Mouse (Mus musculus) midbrain, embryonic 16.5 days (tissue): Measurements from ENCODE around the gene Wdr18. TPM values are rescaled to one million over a fixed set of nuclear protein-coding genes. Genes with fewer than 3 reads are reported as not detected.
A peak's percentile ranks its signal among the peaks of the same experiment; 100 is the strongest.

ENCODE experiments used
- ATAC-seq: fragments of 200-750 bp; cut with Nextera tagmentation; 2 replicates; pipeline ENCODE4 v1.8.0; 2017; ENCODE audit warnings: moderate TSS enrichment
- H3K27ac ChIP-seq: fragments of 300-500 bp; sonication (generic); 2 replicates; pipeline ENCODE4 v1.5.1; 2014; ENCODE audit warnings: mild to moderate bottlenecking, low read length, mixed read lengths
- H3K27me3 ChIP-seq: fragments of 300-500 bp; sonication (generic); 2 replicates; pipeline ENCODE4 v1.6.1; 2014; ENCODE audit warnings: low read depth, low read length, mixed read lengths; ENCODE audit not compliant: control insufficient read depth, insufficient read depth
- H3K36me3 ChIP-seq: fragments of 300-500 bp; sonication (generic); 2 replicates; pipeline ENCODE4 v1.6.1; 2014; ENCODE audit warnings: mild to moderate bottlenecking, low read length, moderate library complexity, mixed read lengths; ENCODE audit not compliant: control insufficient read depth, insufficient read depth
- H3K4me1 ChIP-seq: fragments of 300-500 bp; sonication (generic); 2 replicates; pipeline ENCODE4 v1.6.1; 2014; ENCODE audit warnings: mild to moderate bottlenecking, low read length, mixed read lengths; ENCODE audit not compliant: control insufficient read depth, insufficient read depth
- H3K4me2 ChIP-seq: fragments of 300-500 bp; sonication (generic); 2 replicates; pipeline ENCODE4 v1.6.1; 2014; ENCODE audit warnings: mild to moderate bottlenecking, low read length, mixed read lengths
- H3K4me3 ChIP-seq: fragments of 300-500 bp; sonication (generic); 2 replicates; pipeline ENCODE4 v1.5.1; 2014; ENCODE audit warnings: low read depth, mild to moderate bottlenecking, low read length, moderate library complexity, mixed read lengths
- H3K9ac ChIP-seq: fragments of 300-500 bp; sonication (generic); 2 replicates; pipeline ENCODE4 v1.6.1; 2014; ENCODE audit warnings: low read depth, low read length, mixed read lengths
- H3K9me3 ChIP-seq: fragments of 300-500 bp; sonication (generic); replicated peaks from 2 replicates; pipeline ENCODE4 v1.6.1; 2014; ENCODE audit warnings: mild to moderate bottlenecking, low read length, mixed read lengths; ENCODE audit not compliant: control insufficient read depth, poor library complexity, severe bottlenecking
- WGBS: fragments of 180-500 bp; shearing (Covaris S2); extraction: QIAGEN DNeasy Blood & Tissue Kit; methylation state at CpG from one replicate; pipeline ENCODE4 v1.1.7; 2014; 5-methylcytosine and 5-hydroxymethylcytosine counted together
- polyA plus RNA-seq: library from polyadenylated mRNA; unstranded; fragments of >200 nt; fragmentation: Nextera tagmentation; extraction: Ambion mirVana; gene quantifications from 2 replicates; pipeline ENCODE4 v1.2.1, GENCODE M21; 2015

Wdr18 gene
- polyA plus RNA-seq, 1 experiment from 2014 or later = 89.4 TPM

DNA sequence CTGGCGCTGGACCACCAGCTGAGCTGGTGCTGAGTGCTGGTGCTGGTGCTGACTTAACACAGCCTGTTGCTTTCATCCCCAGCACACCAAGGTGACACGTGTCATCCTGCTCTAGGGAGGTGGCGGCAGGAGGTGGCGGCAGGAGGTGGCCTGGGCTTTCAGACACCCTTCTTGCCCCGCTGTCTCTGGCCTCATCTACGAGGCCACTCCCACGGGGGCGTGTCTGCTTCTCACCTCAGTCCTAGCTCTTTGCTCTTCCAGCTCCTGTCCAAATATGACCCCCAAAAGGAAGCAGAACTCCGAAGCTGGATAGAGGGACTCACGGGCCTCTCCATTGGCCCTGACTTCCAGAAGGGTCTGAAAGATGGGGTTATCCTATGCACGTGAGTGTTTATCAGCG lies 31.1 kb downstream of the Wdr18 start:
- ATAC-seq = no peak

DNA sequence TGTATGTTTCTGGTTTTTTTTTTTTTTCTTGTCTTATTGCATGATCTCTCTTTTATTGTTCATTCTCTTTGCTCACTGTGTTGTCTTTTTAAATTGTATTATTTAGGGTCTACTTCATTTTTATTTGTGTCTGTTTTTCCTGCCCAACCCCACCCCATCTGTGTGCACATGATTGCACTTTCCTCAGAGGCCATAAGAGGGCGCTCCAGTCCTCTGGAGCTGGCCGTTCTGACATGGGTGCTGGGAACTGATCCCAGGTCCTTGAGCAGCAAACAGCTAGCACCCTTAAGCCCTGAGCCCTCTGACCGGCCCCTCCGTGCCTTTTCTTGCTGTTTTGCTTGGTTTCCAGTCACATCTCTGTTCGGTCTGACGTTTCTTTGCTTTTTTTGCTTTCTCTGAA lies 31.6 kb downstream of the Wdr18 start:
- no peak overlapping the region for H3K9ac ChIP-seq
- no peaks in the 10 kb centered on the region for H3K36me3 ChIP-seq
- H3K27me3 ChIP-seq = peaks cover 29% of the 10 kb centered on the region
- H3K4me1 ChIP-seq = peaks cover 12% of the 10 kb centered on the region
- H3K4me3 ChIP-seq = no peak overlapping the region
- no peak for ATAC-seq
- no peak overlapping the region for H3K27ac ChIP-seq
- H3K4me2 ChIP-seq = no peak overlapping the region
- WGBS = 86% methylated on average over 6 of the region's 6 CpGs
- H3K9me3 ChIP-seq = 0 out of 2 replicates have a peak, but pooled peaks cover 2% of the 10 kb centered on the region

More for the DNA sequence above, 31.1 kb downstream of the Wdr18 start:
- H3K4me3 ChIP-seq = no peak overlapping the region
- no peak overlapping the region for H3K27ac ChIP-seq
- no peaks in the 10 kb centered on the region for H3K36me3 ChIP-seq
- WGBS = 52% methylated on average over 12 of the region's 12 CpGs
- H3K9ac ChIP-seq = no peak overlapping the region
- peaks cover 29% of the 10 kb centered on the region for H3K27me3 ChIP-seq
- no peak overlapping the region for H3K4me2 ChIP-seq
- H3K9me3 ChIP-seq = 0 out of 2 replicates have a peak, but pooled peaks cover 2% of the 10 kb centered on the region
- peaks cover 17% of the 10 kb centered on the region for H3K4me1 ChIP-seq

DNA sequence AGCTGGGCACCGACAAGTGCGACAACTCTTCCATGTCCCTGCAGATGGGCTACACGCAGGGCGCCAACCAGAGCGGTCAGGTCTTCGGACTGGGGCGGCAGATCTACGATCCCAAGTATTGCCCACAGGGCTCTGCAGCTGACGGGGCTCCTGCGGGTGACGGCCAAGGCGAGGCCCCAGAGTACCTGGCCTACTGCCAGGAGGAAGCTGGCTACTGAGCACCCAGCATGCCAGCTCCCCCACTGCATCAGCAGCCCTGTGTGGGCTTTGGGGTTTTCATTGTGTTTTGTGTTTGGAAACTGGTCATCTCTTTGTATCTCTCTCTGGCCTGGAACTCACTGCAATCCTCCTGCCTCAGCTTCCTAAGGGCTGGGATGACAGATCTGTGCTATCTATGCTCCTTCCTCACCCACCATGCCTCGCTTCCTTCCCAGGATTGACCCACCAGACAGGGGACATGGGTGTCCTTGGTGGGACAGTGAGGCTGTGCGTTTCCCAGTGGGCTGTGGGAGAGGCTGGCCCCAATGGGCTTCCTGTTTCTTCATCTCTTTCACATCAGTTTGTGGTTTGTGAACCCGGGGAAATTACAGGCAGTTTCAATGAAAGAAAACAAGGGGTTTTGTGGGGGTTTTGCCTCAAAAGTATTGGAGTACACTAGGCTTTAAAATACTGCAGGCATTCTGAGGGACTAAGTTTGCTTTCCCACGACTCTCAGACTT lies 34.6 kb downstream of the Wdr18 start:
- Histone ChIP-seq H3K27me3 (peaks cover 11% of the 10 kb centered on the region), H3K36me3 (no peaks in the 10 kb centered on the region)
- WGBS = 81% methylated on average over 16 of the region's 16 CpGs

DNA sequence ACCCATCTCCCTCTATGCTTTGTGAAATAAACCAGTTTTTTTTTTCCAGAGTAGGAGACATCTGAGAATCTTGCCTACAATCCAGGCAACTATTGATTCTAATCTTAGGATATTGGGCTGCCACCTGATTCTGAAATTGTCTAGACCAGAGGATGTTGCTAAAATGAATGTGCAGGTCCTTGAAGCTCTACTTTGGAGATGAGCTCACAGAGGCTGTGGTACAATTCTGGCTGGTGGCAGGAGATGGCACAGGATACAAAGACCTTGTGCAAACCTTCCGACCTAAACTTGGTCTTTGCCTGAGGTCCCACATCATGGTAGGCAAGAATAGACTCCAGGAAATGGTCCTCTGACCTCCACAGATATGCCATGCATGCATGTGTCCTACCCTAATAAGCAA lies 35.7 kb downstream of the Wdr18 start:
- no peak overlapping the region for H3K27ac ChIP-seq
- peaks cover 4% of the 10 kb centered on the region for H3K27me3 ChIP-seq
- H3K9me3 ChIP-seq = 0 out of 2 replicates have a peak, but pooled peaks cover 2% of the 10 kb centered on the region
- no peak overlapping the region for H3K9ac ChIP-seq
- ATAC-seq = no peak
- no peaks in the 10 kb centered on the region for H3K36me3 ChIP-seq
- no peak overlapping the region for H3K4me3 ChIP-seq
- peaks cover 6% of the 10 kb centered on the region for H3K4me1 ChIP-seq
- H3K4me2 ChIP-seq = no peak overlapping the region
- WGBS = 96% methylated on average over 1 of the region's 1 CpGs

More for the DNA sequence above, 34.6 kb downstream of the Wdr18 start:
- no peak overlapping the region for H3K4me2 ChIP-seq
- H3K9me3 ChIP-seq = 0 out of 2 replicates have a peak, but pooled peaks cover 2% of the 10 kb centered on the region
- peaks cover 6% of the 10 kb centered on the region for H3K4me1 ChIP-seq
- no peak for ATAC-seq
- no peak overlapping the region for H3K4me3 ChIP-seq
- H3K9ac ChIP-seq = no peak overlapping the region
- H3K27ac ChIP-seq = no peak overlapping the region

- H3K36me3 ChIP-seq = no peaks in the 10 kb centered on the region
- WGBS = under 1% methylated on average over 34 of the region's 34 CpGs
- peak within 1 kb of the TSS; percentile 31 for H3K27ac ChIP-seq
- H3K9ac ChIP-seq = peak within 1 kb of the TSS; percentile 53
- peaks cover 2% of the 10 kb centered on the region; the same call in 1 of the 2 replicates for H3K27me3 ChIP-seq
- H3K4me1 ChIP-seq = peaks cover 6% of the 10 kb centered on the region
- peak within 1 kb of the TSS; percentile 45 for H3K4me3 ChIP-seq
- peak; percentile 91 for ATAC-seq
- 0 out of 2 replicates have a peak, but pooled peaks cover 2% of the 10 kb centered on the region for H3K9me3 ChIP-seq
- H3K4me2 ChIP-seq = peak within 1 kb of the TSS; percentile 65
Measured at GRCm38 (mm10) chr10:79996272-79997033, 36.5 kb downstream of the Wdr18 start, which contains the start of gene Abca7. Gene Abca7 (plus strand): TSS chr10:79996494.

DNA sequence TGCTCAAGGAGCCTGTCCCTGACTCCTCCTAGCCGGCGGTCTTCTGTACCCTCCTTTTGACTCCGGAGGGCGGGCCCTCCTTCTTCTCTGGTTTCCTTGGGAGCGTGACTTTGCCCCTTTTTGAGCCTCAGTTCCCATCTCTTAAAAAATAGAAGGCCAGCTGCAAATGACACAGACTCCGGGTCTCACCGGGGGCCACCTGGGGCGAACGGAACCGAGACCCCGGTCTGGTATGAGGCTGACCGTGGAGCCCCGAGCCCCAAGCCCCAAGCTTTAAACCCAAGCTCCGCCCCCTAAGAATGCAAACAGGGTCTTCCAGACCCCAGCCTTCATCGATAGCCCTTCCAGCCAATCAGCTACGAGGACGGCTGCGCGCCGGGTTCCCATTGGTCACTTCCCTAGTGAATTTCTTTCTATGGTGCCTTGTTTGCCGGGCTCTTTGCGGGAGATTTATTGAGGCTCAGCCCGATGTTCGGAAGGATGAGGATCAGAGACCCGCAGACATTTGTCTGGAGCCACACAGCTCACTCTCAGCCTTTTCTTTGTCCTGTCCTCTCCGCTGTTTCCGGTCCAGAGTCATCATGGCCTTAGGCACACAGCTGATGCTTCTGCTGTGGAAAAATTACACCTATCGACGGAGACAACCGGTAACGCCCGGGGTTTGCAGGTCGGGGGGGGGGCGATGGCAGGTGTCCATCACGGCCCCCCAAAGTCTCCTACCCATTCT lies 37.2 kb downstream of the Wdr18 start:
- peak overlapping the region; percentile 65 for H3K4me2 ChIP-seq
- peaks cover 6% of the 10 kb centered on the region for H3K4me1 ChIP-seq
- H3K4me3 ChIP-seq = peak overlapping the region; percentile 45
- no peaks in the 10 kb centered on the region for H3K36me3 ChIP-seq
- under 1% methylated on average over 35 of the region's 35 CpGs for WGBS
- peak; percentile 67 for ATAC-seq
- peak overlapping the region; percentile 12; the same call in 1 of the 2 replicates for H3K27ac ChIP-seq
- H3K27me3 ChIP-seq = peaks cover 8% of the 10 kb centered on the region; the same call in 1 of the 2 replicates
- peak overlapping the region; percentile 33 for H3K9ac ChIP-seq
- H3K9me3 ChIP-seq = no peaks in the 10 kb centered on the region

- ATAC-seq = peak; percentile 8; the same call in 1 of the 2 replicates
- H3K4me3 ChIP-seq = peak overlapping the region; percentile 45
- H3K9me3 ChIP-seq = no peaks in the 10 kb centered on the region
- H3K27me3 ChIP-seq = peaks cover 8% of the 10 kb centered on the region; the same call in 1 of the 2 replicates
- peaks cover 6% of the 10 kb centered on the region for H3K4me1 ChIP-seq
- H3K9ac ChIP-seq = peak overlapping the region; percentile 33
- H3K27ac ChIP-seq = no peak overlapping the region
- H3K36me3 ChIP-seq = no peaks in the 10 kb centered on the region
- H3K4me2 ChIP-seq = peak overlapping the region; percentile 65
- 6% methylated on average over 15 of the region's 15 CpGs for WGBS
Measured at GRCm38 (mm10) chr10:79997819-79998218, 37.9 kb downstream of the Wdr18 start.

GRCm38 (mm10) chr10:80001945-80002344 lies 42.0 kb downstream of the Wdr18 start:
- Histone ChIP-seq H3K36me3 (no peaks in the 10 kb centered on the region), H3K4me1 (peaks cover 6% of the 10 kb centered on the region), H3K9me3 (no peaks in the 10 kb centered on the region), H3K9ac (no peak overlapping the region), H3K27me3 (peaks cover 12% of the 10 kb centered on the region), H3K4me2 (no peak overlapping the region), H3K27ac (no peak overlapping the region), H3K4me3 (no peak overlapping the region)
- whole genome bisulfite sequencing = 80% methylated on average over 9 of the region's 9 CpGs
- ATAC-seq = no peak
